Mouse (Mus musculus) lung, postnatal 10 days (tissue): ENCODE results near the gene Tapt1.

Experiments
- DNase-seq: peaks from one replicate; pipeline ENCODE4 v3.0.0; 2021

Gene Tapt1

DNA sequence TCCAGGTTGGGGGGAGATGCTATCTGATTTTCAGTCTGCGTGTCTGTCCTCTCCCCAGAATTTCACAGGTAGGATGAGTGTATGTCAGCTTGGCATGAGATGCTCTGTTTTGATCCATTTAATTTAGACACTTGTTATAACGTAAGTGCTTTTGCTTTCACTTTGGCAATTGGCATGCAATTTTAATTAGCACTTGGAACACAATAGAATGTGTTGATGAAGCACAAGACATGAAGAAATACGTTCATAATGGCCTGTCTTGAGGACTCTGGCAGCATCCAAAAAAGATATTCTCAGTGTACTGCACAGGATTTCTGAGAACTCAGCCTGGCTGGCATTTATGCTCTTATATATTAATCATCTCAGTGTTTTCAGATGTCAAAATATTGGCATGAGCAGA, 7.5 kb upstream of the Tapt1 start:
- no peak for DNase-seq

DNA sequence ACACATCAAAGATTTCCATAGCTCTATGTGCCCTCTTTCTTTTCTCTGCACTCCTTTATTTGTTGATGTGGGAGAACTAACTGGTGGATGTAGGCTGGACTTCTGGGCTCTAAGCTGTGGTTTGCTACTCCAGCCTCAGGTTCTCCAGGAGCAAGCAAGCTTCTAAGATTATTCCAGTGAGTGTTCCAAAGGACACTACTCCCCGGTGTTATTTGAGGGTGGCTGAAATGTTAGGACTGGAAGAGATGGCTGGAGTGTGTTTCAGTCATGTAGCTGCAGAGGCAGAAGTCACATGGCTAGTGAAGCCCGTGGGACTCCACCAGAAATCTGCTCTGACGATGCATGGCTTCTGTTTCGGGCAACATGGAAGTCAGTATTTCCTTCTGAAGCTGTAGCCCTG, 2.3 kb upstream of the Tapt1 start:
- DNase-seq: no peak

DNA sequence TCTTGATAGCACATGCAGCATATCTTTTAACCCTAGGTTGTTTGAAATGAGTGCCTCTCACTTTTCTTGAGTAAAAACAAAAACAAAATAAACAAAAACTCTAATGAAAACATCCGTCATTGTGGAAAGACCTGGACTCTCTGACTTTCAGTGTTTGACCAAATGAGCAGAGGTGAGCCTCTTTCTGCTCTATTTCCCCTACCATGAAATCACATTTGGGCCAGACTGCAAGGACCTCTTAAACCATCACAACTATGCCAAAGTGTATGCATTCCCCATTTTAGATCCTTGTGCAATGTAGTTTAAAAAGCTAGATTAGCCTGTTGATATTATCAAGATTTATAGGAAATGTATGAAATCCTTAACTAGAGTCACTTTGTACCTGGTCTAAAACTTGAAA, 1.9 kb upstream of the Tapt1 start:
- no peak for DNase-seq

DNA sequence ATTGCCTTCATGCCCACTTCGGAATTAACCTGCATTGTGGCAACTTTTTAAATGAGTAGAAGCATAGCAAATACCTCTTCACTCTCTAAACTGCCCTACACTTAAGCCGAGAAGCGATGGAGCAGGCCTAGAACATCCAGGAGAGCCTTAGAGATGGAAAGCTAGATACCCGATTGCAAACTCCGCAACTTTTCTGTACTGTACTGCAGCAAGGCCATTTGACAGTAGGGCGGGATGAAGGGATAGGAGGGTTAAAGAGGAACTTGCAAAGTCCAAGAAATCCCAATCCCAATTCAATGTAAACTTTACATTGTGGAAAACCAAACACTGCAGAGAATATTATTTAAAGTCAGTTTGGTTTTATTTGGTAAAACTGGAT, 1.0 kb upstream of the Tapt1 start:
- no peak for DNase-seq

DNA sequence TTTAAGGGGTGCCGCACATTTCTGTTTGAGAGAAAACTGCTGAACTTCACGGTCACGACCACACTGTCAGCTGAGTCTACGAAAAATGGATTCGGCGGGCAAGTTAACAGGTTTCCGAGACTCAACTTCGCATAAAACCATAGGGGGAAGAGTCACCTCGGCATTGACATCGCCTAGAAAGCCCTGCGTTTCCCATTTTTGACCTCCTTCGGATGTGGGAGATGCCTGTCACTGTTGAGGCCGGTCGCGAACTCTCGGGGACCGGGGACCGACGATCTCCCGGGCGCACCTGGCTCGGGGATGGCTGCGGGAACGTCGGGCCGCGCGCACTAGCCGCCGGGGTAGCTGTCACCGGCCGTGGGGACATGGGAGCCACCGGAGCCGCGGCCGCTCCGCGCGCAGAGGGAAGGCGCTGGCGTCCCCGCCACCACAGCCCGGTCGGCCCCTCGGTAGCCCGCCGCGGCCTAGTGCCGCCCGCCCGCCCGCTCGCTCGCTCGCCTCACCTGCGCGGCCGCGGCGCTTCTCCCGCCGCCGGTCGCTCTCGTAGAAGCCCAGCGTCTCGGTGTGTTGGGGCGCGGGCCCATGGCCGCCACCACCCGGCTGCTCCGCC, 410 bp downstream of the Tapt1 start:
- peak; percentile 42 for DNase-seq

DNA sequence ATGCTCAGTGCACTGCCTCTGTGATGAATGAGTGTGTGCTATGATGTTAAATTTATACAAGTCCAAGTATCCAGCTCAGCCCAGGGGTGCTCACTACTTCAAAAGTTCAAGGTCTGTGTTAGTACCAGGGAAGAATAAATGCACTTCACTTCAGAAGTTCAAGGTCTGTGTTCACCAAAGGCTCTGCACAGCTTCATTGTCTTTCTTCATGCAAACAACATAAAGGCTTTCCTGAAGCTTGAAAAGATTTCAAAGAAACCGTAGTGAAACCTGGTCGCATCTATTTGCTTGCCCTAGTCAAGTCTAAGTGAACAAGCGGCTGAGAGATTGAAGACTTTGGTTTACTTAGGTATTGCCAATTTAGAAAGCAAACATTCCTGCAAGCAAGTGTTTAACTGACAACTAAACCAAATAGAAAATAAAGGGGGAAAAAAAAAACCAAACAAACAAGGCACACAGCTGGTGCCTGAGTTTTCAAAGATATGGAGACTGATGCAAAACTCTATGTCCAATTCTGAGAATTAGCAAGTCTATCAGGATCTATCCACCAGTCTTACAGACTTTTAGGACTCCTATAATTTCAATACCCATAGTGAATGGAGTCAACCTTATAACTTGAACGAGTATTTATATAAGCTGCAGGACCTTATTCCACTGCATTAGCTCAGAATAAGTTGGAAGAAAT, 1.4 kb downstream of the Tapt1 start:
- DNase-seq: no peak

DNA sequence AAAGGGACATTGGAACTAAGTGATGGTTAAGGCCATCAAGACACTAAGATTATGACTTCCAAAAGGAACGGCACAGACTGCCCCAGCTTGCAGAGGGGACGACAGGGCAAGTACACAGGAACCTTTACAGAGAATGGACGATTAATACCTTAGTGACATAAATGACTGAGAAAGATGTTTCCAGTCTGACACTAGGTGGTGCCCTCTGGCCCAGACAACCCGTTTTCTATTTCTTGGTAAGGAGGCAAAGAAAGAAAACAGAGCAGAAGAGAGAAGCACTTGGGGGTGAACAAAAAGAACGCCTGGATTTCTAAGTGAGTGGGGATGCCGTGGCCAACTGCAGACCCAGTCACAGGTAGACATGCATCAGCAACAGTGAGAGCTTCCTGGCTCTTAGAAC, 2.2 kb downstream of the Tapt1 start:
- DNase-seq: peak; percentile 57

DNA sequence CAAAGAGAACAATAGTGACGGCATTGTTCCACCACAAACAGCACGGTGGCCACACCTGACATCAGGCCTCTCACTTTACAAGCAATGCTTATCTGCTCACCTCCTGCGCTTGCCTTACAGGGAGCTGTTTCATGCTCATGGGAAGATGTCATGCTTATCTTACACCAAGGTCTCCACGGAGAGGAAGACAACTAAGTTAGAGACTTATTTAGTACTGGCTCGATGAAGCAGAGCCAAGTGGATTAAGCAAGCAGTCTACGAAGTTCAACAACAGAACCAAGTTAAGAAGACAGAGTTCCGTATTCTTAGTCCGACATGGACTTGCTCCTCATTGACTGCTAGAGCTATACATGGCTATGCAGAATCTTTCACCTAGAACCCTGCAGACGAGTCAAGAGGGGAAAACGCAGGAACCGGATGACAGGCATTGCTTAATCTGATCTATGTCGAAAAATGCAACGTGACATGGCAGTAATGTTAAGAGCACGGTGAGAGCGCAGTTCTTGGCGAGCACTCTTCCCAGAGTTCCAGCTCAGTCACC, 3.0 kb downstream of the Tapt1 start:
- DNase-seq: no peak

DNA sequence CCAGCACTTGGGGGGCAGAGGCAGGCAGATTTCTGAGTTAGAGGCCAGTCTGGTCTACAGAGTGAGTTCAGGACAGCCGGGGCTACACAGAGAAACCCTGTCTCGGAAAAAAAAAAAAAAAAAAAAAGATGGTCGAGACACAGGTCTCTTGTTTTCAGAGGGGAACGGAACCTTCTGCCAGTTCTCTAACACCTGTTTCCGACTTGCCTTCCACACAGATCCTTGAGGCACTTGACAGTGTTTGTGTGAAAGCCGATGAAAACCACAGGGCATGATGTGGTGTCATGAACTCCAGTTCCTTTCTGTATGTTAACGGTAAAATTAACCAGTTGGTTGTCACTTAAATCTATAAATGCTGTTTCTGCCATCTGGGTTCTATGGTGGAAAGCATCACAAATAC, 6.0 kb downstream of the Tapt1 start:
- DNase-seq: no peak

DNA sequence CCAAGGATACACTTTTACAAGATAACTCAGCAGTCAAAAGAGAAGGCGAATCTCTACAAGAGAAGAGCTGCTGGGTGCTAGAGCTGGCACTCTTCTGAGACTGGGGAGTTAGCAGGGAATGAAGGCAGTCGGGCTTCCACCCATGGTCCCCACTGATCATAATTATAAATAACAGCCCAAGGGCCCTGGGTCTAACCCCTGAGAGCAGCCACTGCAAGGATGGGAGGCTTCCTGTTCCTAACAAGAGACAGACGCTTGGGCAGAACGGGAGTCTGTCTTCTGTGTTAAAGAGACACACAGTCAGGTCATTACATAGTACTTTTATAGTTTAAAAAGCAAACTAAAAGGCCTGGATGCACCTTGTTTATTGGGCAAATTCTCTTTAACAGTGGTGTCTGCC, 6.6 kb downstream of the Tapt1 start:
- no peak for DNase-seq

DNA sequence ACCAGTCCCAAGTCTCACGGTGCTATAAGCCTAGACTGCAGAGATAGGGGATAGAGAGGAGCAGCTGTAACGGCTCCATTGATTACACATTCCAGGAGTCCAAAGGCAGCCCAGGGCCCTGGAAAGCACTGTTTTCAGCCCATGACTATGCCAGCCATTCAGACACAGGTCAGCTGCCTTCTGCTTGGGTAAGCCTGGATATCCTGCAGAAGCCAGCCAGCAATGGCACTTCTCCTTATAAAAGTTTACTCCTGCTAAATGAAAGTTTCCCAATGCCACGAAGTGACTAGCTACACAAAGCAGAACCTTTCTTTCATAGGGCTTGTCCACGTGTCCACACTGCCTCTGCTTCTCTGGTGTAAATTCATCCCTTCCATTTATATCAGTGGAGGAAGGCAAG, 7.9 kb downstream of the Tapt1 start:
- no peak for DNase-seq

DNA sequence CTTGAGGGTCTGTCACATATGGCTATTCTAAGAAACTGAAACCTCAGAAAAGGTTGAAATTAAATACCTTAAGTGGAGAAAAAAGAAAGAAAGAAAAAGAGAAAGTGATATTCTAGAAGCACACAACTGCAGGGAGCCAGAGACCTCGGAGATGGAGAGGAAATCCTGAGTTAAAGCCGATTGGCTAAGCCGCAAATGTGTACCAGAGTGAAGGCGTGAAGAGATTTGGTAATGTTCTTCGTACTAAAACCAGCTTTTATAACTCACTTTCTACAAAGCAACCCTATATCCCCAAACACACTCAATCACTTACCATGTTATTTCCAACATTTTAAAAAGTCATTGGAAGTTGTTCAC, 8.8 kb downstream of the Tapt1 start:
- no peak for DNase-seq

DNA sequence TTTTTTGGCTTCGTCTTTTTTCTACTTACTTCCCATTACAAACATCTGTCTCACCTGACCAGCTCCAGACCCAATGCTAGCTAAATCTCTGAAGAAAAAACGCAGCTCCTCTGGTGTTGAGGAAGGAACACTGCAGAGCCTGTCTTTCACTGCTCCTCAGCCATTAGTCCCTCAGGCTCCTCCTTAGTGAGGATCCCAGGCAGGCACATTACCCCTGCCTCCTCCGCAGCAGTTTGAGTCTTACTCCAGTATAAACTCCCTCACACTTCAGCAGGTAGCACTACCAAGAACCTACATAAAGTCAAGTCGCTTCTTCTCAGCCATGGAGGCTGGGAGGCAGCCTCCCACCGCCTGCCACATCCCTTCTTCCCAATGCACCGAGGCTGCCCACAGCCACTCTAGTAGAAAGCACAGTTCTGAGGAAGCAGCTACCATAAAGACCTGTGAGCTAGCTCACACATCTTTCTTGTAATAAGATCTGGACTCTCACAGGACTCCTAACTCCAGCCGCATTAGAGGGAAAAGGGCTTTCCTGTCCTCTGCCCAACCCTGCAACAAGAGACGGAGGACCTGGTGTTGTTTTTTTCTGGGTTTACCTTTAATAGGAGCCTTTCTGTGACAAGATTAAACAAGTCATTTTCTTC, 9.3 kb downstream of the Tapt1 start:
- no peak for DNase-seq

DNA sequence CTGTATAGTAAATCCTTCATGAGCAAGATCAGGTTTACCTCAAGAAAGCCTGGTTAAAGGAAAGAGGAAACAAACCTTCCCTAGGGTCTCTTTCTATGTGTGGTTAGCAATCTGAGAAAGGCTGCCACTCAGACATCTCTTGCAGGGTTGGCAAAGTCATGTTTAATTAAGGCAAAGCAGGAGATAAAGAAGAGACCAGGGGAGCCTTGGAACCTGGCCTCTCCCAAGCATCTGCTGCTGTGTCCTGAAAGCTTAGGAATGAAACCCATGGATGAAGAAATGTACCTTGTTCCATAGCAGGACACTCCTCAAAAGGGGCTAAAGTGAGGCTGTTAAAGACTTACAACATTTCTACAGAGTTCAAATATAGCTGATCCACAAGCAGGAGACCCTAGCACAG, 11.3 kb downstream of the Tapt1 start:
- no peak for DNase-seq

DNA sequence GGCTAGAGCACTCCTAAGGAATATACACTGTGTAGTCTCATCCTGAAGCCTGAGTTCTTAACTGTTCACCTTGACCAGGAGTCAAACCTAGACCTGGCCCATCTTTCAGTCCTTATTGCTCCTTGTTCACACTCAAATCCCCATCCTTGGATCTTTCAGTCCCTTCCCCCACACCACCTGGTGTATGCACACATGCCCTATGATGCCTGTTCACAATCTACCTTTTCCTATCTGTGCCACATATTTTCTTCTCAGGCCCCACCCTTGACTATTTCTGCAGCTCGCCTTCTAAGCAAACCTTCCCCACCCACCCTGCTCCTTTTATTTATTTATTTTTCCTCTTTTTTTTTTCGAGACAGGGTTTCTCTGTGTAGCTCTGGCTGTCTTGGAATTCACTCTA, 12.4 kb downstream of the Tapt1 start:
- no peak for DNase-seq

DNA sequence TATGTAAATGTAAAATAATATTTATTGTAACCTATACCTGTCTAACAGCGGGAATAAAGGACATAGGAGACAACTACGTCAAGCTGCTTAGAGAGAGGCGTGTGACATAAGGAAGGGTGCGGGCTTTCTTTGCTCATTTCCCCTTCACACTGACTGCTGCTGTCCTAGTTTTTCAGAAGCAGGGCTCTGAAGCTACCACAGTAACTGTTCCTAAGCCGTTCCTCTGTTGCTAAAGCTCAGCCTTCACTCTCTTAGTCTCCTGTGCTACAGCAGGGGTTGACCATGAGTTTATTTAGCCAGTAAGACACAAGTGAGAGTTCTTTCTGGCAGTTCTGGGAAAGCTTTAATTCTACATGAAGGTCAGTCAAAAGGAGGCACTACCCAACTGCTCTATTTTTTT, 13.0 kb downstream of the Tapt1 start:
- DNase-seq: no peak

DNA sequence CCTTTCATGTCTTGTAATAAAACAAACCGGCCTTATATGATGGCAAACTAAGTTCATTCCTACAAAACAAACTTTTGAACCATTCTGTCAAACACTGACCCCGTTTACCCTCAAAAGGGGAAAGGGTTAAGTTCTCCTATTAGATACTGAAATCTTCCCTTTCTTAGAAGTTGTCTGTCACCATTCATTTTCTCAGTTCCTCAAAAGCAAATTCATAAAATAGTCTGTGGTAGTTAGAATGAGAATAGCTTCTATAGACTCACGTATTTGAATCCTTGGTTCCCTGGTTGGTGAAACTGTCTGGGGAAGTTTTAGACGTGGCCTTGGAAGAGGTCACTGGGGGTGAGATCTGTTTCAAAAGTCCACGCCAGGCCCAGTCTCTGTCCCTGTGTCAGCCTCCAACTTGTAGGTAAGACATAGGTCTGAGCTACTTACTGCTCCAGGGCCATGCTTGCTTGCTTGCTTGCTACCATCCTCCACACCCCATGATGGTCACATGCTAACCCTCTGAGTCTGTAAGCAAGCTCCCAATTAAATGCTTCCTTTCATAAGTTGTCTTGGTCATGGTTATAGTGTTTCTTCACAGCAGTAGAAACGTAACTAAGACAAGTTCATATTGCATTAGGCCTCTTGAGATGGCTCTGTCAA, 14.5 kb downstream of the Tapt1 start:
- no peak for DNase-seq

DNA sequence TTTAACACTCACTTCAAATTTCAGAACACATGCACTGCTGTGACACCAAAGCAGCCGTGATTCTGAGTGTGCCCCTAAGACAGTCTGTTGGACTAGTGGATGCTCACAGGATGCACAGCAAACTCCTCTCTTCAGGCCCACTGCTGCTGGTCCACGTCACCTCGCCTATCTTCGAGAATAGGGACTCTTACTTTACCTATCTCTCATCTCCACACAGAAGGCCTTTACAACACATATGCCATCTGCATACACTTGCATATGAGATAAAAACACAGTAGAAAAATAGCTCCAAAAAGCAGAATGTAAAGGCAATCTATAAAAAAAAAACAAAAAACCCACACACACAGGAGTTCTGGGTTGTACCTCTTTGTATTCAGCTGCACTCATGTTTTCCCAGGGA, 19.1 kb downstream of the Tapt1 start:
- DNase-seq: no peak

DNA sequence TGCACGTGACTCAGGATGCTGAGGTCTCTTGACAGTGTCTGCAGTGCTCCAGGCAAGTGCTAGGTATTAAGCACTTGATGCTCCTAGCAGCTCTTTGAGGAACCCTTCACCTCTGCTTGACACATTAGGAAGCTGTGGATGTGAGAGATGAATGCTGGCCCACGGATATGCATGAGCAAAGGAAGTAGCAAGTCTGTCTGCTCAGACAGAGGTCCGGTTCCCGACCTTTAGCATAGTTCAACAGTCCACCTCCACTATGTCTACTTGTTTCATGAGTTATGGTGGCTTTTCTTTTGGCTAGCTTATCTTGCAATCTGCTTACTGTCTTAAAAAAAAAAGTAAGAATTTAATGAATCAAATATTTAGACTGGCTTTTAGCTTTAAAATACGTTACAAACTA, 19.8 kb downstream of the Tapt1 start:
- no peak for DNase-seq

DNA sequence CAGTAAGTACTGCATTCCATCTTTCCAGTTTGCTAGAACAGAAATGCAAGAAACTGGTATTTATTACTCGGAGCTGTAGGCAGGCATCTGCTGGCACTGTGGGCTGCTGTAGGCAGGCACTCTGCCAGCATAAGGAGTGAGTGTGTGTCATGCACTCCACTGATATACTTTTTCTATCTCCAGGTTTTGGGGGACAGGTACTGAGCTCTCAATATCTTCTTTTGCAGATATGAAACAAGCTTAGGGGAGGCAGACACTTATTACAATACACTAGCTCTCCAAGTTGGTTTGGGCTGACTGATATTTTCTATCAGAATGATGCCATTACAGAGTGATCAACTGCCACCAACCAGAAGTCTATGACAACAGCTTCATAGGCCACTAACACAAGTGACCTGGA, 23.0 kb downstream of the Tapt1 start:
- no peak for DNase-seq

DNA sequence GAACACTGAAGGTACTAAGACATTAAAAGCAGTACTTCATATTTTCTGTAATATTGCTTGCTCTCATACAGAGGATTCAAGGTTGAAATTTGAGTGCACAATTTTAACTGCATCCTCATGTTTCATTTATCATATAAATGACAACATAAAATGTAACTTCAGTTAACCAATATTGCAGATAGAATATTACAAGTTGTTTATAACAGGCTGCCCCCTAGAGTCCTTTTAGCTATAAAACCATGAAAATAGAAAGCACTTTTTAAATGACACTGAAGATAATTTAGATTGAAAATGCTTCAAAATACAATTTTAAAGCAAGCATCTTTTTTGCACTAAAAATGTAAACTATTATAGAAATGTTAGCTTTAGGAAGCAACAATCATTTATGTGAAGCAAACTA, 24.8 kb downstream of the Tapt1 start:
- no peak for DNase-seq

DNA sequence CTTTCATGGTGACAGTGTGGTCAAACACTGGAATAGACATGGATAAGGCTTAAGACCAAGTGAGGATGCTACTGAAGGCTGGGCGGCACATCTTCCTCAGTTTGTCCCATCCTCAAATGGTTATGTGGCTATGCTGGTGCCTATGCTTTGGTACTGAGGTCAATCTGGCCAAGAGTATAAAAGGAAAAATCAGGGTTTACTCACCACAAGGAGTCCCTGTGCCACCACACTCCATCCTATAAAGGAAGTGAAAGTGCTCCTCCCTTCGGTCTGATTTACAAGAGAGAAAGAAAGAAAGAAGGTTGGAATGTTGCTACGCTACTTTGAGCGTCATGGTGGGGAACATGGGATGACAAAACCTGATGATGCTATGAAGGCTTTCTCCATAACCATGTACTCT, 27.3 kb downstream of the Tapt1 start:
- no peak for DNase-seq

DNA sequence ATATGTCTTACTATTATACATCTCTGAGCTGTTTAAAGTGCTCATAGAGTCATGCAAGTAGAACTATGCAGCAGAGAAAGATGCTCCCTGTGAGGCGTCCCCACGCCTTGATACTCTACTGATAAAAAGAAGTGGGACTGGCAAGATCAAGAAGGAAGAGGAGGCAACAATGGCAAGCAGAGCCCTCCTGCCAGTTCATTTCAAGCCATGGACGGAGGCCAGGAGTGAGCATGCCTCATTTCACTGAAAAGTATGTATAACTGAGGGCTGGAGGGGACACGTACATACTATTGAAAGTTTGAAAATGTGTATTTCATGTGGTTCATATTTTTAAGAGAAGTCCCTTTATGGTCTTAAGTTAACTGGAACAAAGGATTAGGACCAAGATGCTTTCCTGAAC, 28.0 kb downstream of the Tapt1 start:
- DNase-seq: no peak

DNA sequence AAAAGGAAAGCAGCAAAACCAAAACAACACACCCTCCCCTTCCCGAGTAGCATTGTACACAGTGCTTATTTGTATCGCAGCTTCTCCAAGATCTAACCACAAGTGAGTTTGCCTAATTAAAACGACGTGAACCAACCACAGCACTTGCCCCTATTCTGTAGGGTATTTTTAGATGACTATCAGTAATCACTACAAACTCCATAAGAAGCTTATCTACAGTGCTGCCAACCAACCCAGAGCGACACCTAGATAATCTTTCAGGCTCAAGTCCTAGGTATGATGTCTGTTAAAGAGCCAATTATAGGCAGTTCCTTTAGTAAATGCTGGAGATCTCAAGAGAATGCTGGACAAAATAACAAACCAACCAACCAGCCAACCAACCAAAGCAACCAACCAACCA, 28.6 kb downstream of the Tapt1 start:
- DNase-seq: no peak
